Mouse (Mus musculus) brain, embryonic 14.5 days (tissue): ENCODE results near the gene Capn11. TPM values are rescaled to one million over a fixed set of nuclear protein-coding genes. Genes with fewer than 3 reads are reported as not detected.
"Not testable (repeated sequence)": the region's sequence is repeated elsewhere in the genome, so short reads cannot be mapped to it uniquely, and the experiment has no call there.

Experiments
- DNase-seq: peaks from one replicate; pipeline ENCODE4 v3.0.0-alpha.2; 2011; ENCODE audit warnings: low read depth
- CTCF ChIP-seq: fragments of 200-500 bp; IDR thresholded peaks from 2 replicates; pipeline ENCODE4 v1.5.1; 2012; ENCODE audit warnings: inconsistent platforms, mild to moderate bottlenecking, moderate library complexity, borderline replicate concordance; ENCODE audit not compliant: insufficient read depth, insufficient read length; ENCODE audit errors: extremely low read depth
- POLR2A ChIP-seq: fragments of 200-500 bp; IDR thresholded peaks from 2 replicates; pipeline ENCODE4 v1.6.1; 2012; ENCODE audit warnings: mild to moderate bottlenecking, inconsistent platforms, borderline replicate concordance; ENCODE audit not compliant: poor library complexity, insufficient read depth, insufficient read length, severe bottlenecking; ENCODE audit errors: extremely low read depth
- polyA plus RNA-seq: library from polyadenylated mRNA; depleted of rRNA; stranded (reverse); fragments of >200 nt; gene quantifications from 2 replicates; pipeline ENCODE4 v1.2.3, GENCODE M21; 2012

Gene Capn11
- polyA plus RNA-seq, 1 experiment = 0.62 TPM

DNA sequence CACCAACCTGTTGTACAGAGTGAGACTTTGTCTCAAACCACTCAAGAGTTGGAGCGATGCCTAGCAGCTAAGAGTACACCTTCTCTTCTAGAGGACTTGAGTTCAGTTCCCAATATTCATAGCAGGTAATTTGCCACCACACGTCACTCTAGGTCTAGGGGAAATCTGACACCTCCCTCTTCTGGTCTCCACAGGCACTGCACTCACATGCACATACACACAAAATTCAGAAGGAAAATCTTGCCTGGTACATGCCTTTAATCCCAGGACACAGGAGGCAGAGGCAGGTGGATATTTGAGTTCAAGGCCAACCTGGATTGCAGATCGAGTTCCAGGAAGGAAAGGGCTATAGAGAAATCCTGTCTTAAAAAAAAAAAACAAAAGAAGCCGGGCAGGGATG lies 14.9 kb downstream of the Capn11 start:
- no peak for DNase-seq
- TF ChIP-seq CTCF = no peak

GRCm38 (mm10) chr17:45642701-45643100 lies 16.4 kb downstream of the Capn11 start:
- DNase-seq = peak; percentile 84
- peak; percentile 79 for TF ChIP-seq CTCF
- TF ChIP-seq POLR2A = no peak

DNA sequence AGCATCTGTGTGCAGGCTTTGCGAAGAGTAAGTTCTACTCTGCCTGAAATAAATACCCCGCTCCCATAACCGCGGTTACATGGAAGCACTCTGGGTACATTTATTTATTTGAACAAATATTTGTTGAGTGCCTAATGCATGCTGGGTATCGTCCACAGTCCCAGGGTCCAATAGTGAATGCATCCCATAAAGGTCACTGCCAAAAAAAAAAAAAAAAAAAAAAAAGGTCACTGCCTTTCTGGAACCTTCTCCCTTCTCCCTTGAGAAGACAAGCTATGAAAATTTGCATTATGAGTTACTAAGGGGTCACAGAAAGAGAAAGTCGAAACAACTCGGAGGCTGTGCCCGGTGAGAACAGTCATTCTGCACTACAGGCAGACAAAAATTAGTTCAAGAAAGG lies 17.1 kb downstream of the Capn11 start:
- TF ChIP-seq POLR2A = no peak
- TF ChIP-seq CTCF = no peak
- no peak for DNase-seq

GRCm38 (mm10) chr17:45638596-45639295 lies 20.4 kb downstream of the Capn11 start:
- DNase-seq = no peak
- TF ChIP-seq CTCF (no peak), POLR2A (no peak)

DNA sequence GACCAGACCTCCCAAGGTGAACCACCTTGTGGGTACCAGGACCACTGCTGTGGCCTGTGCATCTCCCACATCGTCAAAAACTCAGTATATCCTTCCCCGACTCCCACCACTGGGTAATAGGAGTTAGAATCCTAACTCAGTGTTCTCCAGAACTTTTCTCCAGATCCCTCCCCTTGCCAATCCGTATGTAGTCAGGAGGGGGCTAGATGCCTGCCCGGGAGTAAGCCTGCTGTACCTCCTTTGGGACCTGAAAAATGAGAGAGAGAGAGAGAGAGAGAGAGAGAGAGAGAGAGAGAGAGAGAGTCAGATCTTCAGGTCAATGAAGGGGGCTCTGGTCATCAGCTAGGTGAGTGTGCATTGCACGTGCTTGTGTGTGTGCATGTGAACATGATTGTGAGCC lies 25.1 kb downstream of the Capn11 start:
- no peak for DNase-seq
- no peak for TF ChIP-seq CTCF
- TF ChIP-seq POLR2A = no peak

- no peak for DNase-seq
- TF ChIP-seq CTCF (no peak), POLR2A (no peak)
These were observed 27.2 kb downstream of the Capn11 start for GRCm38 (mm10) chr17:45631940-45632339.

DNA sequence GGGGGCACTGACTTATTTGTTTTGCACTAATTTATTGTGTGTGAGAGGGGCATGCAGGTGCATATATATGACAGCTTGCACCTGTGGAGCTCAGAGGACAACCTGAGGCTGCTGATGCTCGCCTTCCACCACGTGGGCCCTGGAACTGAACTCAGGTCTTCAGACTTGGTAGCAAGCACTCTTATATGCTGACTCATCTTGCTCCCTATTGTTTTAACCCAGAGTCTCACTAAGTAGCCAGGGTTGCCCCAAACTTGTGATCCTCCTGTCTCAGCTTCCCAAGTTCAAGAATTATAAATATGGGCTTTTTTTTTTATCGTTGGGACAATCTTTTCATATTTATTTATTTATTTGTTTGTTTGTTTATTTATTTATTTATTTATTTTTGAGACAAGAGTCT lies 28.1 kb downstream of the Capn11 start:
- no peak for TF ChIP-seq POLR2A
- no peak for TF ChIP-seq CTCF
- no peak for DNase-seq

DNA sequence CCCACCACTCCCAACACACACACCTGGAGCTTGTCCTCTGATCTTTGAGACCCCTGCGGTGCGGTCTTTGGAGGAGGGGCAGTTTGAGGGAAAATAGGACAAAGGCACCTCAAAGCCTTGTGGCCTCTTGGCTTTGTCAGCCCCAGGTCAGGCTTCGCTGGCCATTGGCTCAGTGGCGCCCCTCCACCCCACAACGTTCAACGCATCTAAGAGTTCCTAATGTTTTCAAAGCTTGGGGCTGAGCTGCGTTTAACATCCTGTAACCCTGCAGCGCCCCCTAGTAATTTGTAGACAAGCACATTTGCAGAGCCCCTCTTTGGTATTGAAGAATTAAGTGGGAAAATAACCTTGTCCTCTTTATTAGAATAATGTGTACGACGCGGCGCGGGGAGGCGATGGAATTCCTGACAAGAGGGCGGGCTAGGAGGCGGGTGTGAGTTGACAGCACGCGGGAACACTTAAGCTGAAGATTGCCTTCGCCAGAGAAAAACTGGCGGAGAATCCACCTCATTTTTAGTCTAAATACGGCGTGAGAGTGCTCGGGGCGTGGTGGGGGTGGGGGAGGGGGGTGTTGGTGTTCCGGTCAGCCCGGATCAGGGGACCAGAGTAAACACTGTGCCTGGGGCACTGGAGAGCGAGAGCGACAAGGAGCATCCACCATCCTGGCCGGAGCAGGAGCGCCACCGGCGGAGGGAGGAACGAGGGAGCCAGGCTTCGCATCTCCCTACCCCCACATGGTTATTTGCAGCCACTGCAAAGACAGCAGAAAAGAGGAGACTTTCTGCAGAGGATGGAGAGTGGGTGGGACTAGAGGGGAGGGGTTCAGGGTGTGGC lies 29.0 kb downstream of the Capn11 start:
- TF ChIP-seq POLR2A = peak; percentile 34; the same call in 1 of the 2 replicates
- TF ChIP-seq CTCF = peak; percentile 58
- peak; percentile 91 for DNase-seq

DNA sequence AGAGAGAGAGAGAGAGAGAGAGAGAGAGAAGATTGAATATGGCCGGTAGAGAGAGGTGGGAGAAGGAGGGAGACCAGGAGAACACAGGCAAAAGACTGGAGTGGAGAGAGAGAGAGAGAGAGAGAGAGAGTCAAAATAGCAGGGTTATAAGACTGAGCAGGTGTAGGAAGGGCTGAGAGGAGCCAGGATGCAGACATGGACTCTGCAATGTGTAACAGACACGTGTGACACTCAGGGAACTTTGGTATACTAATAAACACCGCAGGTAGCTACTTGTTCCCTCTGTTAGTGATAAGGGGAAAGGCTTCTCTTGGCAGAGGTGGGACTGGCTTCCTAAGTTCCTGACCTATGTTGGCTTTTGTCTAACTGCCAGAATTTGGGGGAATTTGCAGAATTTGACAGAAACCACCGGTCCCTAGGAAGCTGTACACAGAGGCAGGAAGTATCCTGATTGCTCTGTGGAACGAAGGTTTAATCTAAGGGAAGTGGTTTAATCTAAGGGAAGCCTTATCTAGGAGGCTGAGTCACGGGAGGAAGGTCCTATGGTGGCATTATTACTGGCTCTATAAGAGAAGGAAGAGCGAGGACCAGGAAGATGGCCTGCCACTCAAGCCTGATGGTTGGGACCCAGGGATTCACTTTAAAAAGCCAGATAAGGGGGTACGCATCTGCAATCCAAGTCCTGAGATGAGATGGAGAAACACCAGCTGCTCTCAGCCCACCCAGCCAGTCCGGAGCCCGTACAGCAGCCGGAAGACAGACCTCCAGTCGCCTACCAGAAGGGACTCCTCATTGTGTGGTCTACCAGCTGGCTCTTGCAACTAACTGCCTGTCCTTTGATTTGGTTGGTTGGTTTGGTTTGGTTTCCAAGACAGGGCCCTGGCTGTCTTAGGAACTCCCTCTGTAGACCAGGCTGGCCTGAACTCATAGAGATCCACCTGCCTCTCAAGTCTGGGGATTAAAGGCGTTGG lies 30.0 kb downstream of the Capn11 start:
- TF ChIP-seq CTCF (no peak), POLR2A (no peak)

GRCm38 (mm10) chr17:45628160-45628559 lies 31.0 kb downstream of the Capn11 start:
- TF ChIP-seq CTCF = no peak
- no peak for TF ChIP-seq POLR2A
- DNase-seq = no peak

More for the DNA sequence above, 30.0 kb downstream of the Capn11 start:
- DNase-seq = peak; percentile 41

DNA sequence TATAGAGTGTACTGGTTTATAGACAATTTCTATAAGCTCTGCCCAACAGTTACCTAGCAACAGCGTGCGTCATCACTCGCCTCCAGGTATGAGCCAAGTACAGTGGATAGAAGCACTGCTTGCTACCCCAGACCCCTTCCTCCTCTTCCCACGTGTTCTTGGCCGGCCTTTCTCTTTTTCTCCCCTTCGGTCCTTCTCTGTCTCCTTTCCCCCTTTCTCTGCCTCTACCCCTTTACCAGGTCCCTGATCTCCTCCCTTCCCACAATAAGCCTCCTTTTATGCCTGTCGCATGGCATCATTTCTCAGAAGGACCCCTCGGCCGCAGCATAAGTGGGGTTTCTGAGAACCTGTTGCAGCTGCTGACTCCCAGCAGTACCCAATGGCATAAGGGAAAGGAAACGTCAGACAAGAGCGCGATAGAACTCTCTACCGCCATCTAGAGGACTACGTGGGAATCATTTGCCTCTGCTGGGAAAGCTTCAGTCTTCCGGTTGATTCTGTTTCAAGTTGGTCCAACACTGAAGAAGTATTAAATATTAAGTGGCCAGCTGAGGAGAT lies 32.5 kb downstream of the Capn11 start:
- peak; percentile 89 for DNase-seq

DNA sequence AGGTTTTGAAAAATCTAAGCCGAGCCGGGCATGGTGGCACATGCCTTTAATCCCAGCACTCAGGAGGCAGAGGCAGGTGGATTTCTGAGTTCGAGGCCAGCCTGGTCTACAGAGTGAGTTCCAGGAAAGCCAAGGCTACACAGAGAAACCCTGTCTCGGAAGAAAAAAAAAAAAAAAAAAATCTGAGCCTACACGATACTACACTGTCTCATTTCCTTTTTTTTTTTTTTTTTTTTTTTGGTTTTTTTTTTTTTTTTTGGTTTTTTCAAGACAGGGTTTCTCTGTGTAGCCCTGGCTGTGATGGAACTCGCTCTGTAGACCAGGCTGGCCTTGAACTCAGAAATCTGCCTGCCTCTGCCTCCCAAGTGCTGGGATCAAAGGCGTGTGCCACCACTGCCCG lies 35.7 kb downstream of the Capn11 start:
- DNase-seq = not testable (repeated sequence)

More for the DNA sequence above, 32.5 kb downstream of the Capn11 start:
- TF ChIP-seq CTCF (peak; percentile 88), POLR2A (no peak)
